Mouse (Mus musculus) myocyte (in vitro differentiated cells): ENCODE measurements at regions not wholly inside any gene's neighbourhood (a gene's known extent, or its start where the extent isn't known, plus 50 kb on each side); places are given as distances from the start of the nearest gene placed in this dataset.

ENCODE experiments used
- H3K27me3 ChIP-seq: one replicate; pipeline ENCODE4 v1.6.1; 2011; ENCODE audit not compliant: control insufficient read depth, insufficient read depth, insufficient read length
- H3K36me3 ChIP-seq: one replicate; pipeline ENCODE4 v1.6.1; 2011; ENCODE audit not compliant: control insufficient read depth, insufficient read depth
- H3K4me2 ChIP-seq: one replicate; pipeline ENCODE4 v1.6.1; 2011; ENCODE audit warnings: low read depth, control low read depth
- H3K4me3 ChIP-seq: one replicate; pipeline ENCODE4 v1.5.1; 2011; ENCODE audit warnings: mild to moderate bottlenecking, control low read depth, moderate library complexity
- H3K79me2 ChIP-seq: one replicate; pipeline ENCODE4 v1.6.1; 2011; ENCODE audit not compliant: control insufficient read depth, insufficient read depth
- H3ac ChIP-seq: one replicate; pipeline ENCODE4 v1.6.1; 2011; ENCODE audit not compliant: control insufficient read depth, insufficient read length
- CEBPB ChIP-seq: IDR thresholded peaks from 2 replicates; pipeline ENCODE4 v1.6.1; 2011; ENCODE audit warnings: mild to moderate bottlenecking, moderate library complexity; ENCODE audit not compliant: poor library complexity, insufficient read depth, severe bottlenecking
- E2F4 ChIP-seq: IDR thresholded peaks from one replicate; pipeline ENCODE4 v1.6.1; 2011; ENCODE audit warnings: mild to moderate bottlenecking, control low read depth, moderate library complexity; ENCODE audit not compliant: insufficient read depth
- MAX ChIP-seq: IDR thresholded peaks from one replicate; pipeline ENCODE4 v1.6.1; 2011; ENCODE audit warnings: low read depth, mild to moderate bottlenecking, control low read depth
- MYOD1 ChIP-seq, 3 experiments: IDR thresholded peaks; one replicate each; pipeline ENCODE4 v1.6.1; 2011; ENCODE audit warnings: control low read depth in 2 of 3, low read depth in 2 of 3, mild to moderate bottlenecking in 2 of 3, moderate library complexity in 1 of 3; ENCODE audit not compliant: insufficient read length in 2 of 3, control insufficient read depth in 1 of 3
- MYOG ChIP-seq, 3 experiments: IDR thresholded peaks; one replicate each; pipeline ENCODE4 v1.6.1; 2011; ENCODE audit warnings: control low read depth in 2 of 3, low read depth in 2 of 3, mild to moderate bottlenecking in 2 of 3; ENCODE audit not compliant: insufficient read length in 2 of 3, control insufficient read depth in 1 of 3, insufficient read depth in 1 of 3
- POLR2A ChIP-seq: IDR thresholded peaks from one replicate; pipeline ENCODE4 v1.6.1; 2011; ENCODE audit warnings: low read depth, mild to moderate bottlenecking, control low read depth, moderate library complexity; ENCODE audit not compliant: insufficient read length
- POLR2AphosphoS2 ChIP-seq: IDR thresholded peaks from one replicate; pipeline ENCODE4 v1.6.1; 2011; ENCODE audit warnings: low read depth, control low read depth; ENCODE audit not compliant: insufficient read length
- REST ChIP-seq: IDR thresholded peaks from one replicate; pipeline ENCODE4 v1.6.1; 2011; ENCODE audit warnings: mild to moderate bottlenecking, control low read depth, moderate library complexity; ENCODE audit not compliant: insufficient read depth, insufficient read length
- SRF ChIP-seq: IDR thresholded peaks from one replicate; pipeline ENCODE4 v1.6.1; 2011; ENCODE audit warnings: low read depth; ENCODE audit not compliant: control insufficient read depth, insufficient read length
- TCF12 ChIP-seq: IDR thresholded peaks from one replicate; pipeline ENCODE4 v1.6.1; 2011; ENCODE audit warnings: mild to moderate bottlenecking, control low read depth; ENCODE audit not compliant: poor library complexity, insufficient read depth, severe bottlenecking
- TCF3 ChIP-seq: IDR thresholded peaks from one replicate; pipeline ENCODE4 v1.6.1; 2011; ENCODE audit warnings: low read depth, control low read depth; ENCODE audit not compliant: insufficient read length
- USF1 ChIP-seq: IDR thresholded peaks from one replicate; pipeline ENCODE4 v1.6.1; 2011; ENCODE audit warnings: low read depth, mild to moderate bottlenecking, control low read depth, moderate library complexity

DNA sequence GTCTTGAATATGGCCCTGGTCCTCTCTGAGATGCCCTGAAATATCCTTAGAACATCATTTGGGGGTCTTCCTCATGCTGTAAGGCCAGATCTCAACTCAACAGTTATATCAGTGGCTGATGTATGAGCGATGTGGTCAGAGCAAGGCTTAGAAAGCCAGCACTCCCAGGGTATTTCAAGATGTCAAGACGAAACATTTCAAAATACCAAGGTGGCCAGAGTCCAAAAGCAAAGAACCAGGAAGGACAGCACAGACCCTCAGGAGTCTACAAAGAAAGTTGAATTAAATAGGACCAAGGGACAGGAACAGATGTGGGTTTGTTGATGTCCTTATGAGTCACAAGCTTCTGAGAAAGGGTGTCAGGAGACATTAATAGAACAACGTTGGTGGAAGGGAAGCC lies 55.8 kb upstream of the Cplx2 start:
- Histone ChIP-seq H3K79me2 (no peaks in the 10 kb centered on the region), H3K36me3 (no peaks in the 10 kb centered on the region), H3K4me2 (no peak overlapping the region), H3K27me3 (no peaks in the 10 kb centered on the region), H3K4me3 (no peak overlapping the region), H3ac (no peak overlapping the region)
- no peak for TF ChIP-seq REST
- no peak for TF ChIP-seq E2F4
- no peak for TF ChIP-seq POLR2A
- no peak for TF ChIP-seq USF1
- no peak for TF ChIP-seq MYOG (IDR thresholded peaks at IDR 0.05; ENCODE audit: control insufficient read depth in 1 of 3, insufficient read depth in 1 of 3, insufficient read length in 2 of 3, low read depth in 2 of 3)
- TF ChIP-seq SRF = no peak

DNA sequence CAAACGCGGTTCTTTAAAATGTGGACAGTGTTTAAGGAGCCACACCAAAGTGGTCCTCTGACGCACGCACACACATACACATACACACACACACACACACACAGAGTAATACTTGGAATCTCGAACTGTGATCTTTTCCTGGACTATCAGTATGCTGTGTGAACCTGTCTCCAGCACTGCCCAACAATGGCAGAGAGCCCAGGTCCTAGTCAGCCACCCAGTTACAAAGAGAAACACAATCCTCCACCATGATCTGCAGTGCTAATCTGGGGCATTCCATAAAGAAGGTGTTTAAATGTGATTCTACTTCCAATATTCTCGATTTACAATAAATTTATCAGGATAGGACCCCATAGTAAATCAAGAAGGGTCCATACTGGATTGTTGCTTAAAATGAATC lies 54.2 kb upstream of the Cplx2 start:
- Histone ChIP-seq H3ac (no peak overlapping the region), H3K4me2 (no peak overlapping the region), H3K27me3 (no peaks in the 10 kb centered on the region), H3K4me3 (no peak overlapping the region), H3K36me3 (no peaks in the 10 kb centered on the region), H3K79me2 (no peaks in the 10 kb centered on the region)
- TF ChIP-seq REST (no peak), E2F4 (no peak), MYOG (IDR thresholded peaks at IDR 0.05; ENCODE audit: control insufficient read depth in 1 of 3, insufficient read depth in 1 of 3, insufficient read length in 2 of 3, low read depth in 2 of 3) (no peak), POLR2AphosphoS2 (no peak)

DNA sequence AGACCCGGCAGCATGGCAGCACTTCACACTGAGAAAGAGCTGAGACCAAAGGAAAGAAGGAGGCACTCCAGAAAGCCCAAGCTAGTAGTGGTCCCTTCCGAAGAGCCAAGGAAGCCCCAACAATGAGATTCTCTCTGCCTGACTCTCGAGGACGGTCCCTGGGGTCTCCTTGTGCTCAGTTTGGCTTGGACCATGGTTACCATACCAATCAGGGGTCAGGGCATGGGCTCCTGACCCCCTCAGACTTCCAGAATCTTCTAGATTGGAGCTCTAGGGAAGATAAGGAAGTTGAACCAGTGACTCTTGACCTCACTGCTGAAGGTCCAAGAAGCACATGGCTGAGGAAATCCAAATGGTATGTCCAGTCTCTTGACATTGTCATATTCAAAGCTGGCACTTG lies 53.0 kb upstream of the Cplx2 start:
- H3ac ChIP-seq = no peak overlapping the region

DNA sequence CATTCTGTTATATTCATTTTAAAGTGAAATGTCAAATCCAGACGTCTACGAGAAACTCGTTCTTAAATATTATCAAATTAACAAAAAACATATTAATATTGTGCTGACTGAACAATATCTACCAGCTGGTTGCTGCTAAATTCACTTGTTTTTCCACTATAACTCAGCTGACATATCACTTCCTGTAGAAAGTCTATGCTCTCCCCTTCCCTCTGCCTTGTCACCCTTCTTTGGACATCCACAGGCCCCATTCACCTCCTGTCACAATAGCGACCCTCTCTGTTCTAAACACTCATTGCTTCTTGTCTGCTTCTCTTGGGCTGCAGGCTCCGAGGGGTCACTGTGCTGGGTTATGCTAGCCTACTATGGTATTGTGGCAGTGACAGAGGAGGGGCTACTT lies 52.5 kb upstream of the Cplx2 start:
- Histone ChIP-seq H3ac (no peak overlapping the region), H3K4me3 (no peak overlapping the region), H3K27me3 (no peaks in the 10 kb centered on the region), H3K4me2 (no peak overlapping the region), H3K36me3 (no peaks in the 10 kb centered on the region), H3K79me2 (no peaks in the 10 kb centered on the region)
- no peak for TF ChIP-seq TCF3
- no peak for TF ChIP-seq TCF12
- no peak for TF ChIP-seq POLR2AphosphoS2
- TF ChIP-seq CEBPB = no peak

More for the DNA sequence above, 53.0 kb upstream of the Cplx2 start:
- Histone ChIP-seq H3K79me2 (no peaks in the 10 kb centered on the region), H3K36me3 (no peaks in the 10 kb centered on the region), H3K4me2 (no peak overlapping the region), H3K27me3 (no peaks in the 10 kb centered on the region), H3K4me3 (no peak overlapping the region)
- no peak for TF ChIP-seq MYOD1 (IDR thresholded peaks at IDR 0.05; ENCODE audit: control insufficient read depth in 1 of 3, insufficient read length in 2 of 3, low read depth in 2 of 3)
- no peak for TF ChIP-seq TCF3
- TF ChIP-seq MYOG (IDR thresholded peaks at IDR 0.05; ENCODE audit: control insufficient read depth in 1 of 3, insufficient read depth in 1 of 3, insufficient read length in 2 of 3, low read depth in 2 of 3) = no peak
- TF ChIP-seq REST = no peak
- TF ChIP-seq POLR2A = no peak
- TF ChIP-seq USF1 = no peak
- TF ChIP-seq MAX = no peak
- TF ChIP-seq POLR2AphosphoS2 = no peak
- no peak for TF ChIP-seq SRF
- no peak for TF ChIP-seq CEBPB
- no peak for TF ChIP-seq TCF12

DNA sequence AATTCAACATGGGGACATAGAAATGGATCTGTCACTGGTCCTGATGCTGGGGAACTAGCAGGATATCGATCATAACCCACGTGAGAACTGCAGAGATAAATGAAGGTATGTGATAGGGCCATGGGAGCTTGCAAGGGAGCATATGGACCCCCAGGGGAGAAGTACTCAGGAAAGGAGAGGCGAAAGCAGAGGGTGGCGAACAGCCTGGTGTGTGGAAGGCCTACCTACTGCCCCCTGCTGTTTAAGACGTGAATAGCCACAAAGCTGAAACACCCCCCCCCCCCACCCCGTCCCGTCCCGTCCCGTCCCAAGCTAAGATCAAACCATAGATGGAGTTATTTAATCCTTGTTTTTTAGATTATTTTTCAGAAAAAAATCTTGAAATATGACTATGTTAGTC lies 50.9 kb upstream of the Cplx2 start:
- no peak overlapping the region for H3K4me2 ChIP-seq
- no peak overlapping the region for H3ac ChIP-seq
- no peak overlapping the region for H3K4me3 ChIP-seq
- H3K36me3 ChIP-seq = no peaks in the 10 kb centered on the region
- TF ChIP-seq REST (no peak), MYOG (IDR thresholded peaks at IDR 0.05; ENCODE audit: control insufficient read depth in 1 of 3, insufficient read depth in 1 of 3, insufficient read length in 2 of 3, low read depth in 2 of 3) (no peak), TCF3 (no peak)
- no peaks in the 10 kb centered on the region for H3K79me2 ChIP-seq
- H3K27me3 ChIP-seq = no peaks in the 10 kb centered on the region

DNA sequence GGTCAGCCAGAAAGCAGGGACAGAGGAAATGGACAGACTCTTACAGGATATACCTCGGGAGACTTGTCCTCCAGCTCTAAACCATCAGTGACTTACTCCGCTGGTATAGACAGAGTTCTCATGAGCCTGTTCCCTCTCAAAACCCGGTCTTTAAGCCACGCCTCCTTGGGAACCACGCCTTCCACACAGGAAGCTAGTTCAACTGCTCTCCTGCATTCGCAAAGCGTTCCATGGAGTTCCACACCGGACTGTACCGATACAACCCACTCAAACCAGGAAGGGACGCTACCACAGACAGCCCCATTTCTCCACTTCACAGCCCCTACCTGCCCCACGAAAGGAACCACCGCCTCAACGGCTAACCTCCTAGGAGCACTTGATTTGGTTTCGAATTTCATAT lies 50.1 kb upstream of the Cplx2 start:
- H3K36me3 ChIP-seq = no peaks in the 10 kb centered on the region
- no peaks in the 10 kb centered on the region for H3K27me3 ChIP-seq
- TF ChIP-seq USF1 (no peak), POLR2A (no peak), MAX (no peak), REST (no peak), MYOD1 (IDR thresholded peaks at IDR 0.05; ENCODE audit: control insufficient read depth in 1 of 3, insufficient read length in 2 of 3, low read depth in 2 of 3) (no peak), TCF3 (no peak), MYOG (IDR thresholded peaks at IDR 0.05; ENCODE audit: control insufficient read depth in 1 of 3, insufficient read depth in 1 of 3, insufficient read length in 2 of 3, low read depth in 2 of 3) (no peak), E2F4 (no peak), POLR2AphosphoS2 (no peak), CEBPB (no peak), SRF (no peak), TCF12 (no peak)
- H3K79me2 ChIP-seq = no peaks in the 10 kb centered on the region
- H3ac ChIP-seq = no peak overlapping the region
- H3K4me3 ChIP-seq = no peak overlapping the region
- no peak overlapping the region for H3K4me2 ChIP-seq
